Mouse (Mus musculus) cerebellum, adult 2 months (tissue): ENCODE results near the gene Snx5.

ENCODE experiments used
- CTCF ChIP-seq: fragments of 200-500 bp; IDR thresholded peaks from 2 replicates; pipeline ENCODE4 v1.5.1; 2011; ENCODE audit warnings: low read depth, mild to moderate bottlenecking, control low read depth, low read length, moderate library complexity, borderline replicate concordance; ENCODE audit not compliant: insufficient read depth
- POLR2A ChIP-seq: fragments of 200-500 bp; IDR thresholded peaks from 2 replicates; pipeline ENCODE4 v1.6.1; 2011; ENCODE audit warnings: low read length, control low read depth, borderline replicate concordance; ENCODE audit not compliant: insufficient read depth

DNA sequence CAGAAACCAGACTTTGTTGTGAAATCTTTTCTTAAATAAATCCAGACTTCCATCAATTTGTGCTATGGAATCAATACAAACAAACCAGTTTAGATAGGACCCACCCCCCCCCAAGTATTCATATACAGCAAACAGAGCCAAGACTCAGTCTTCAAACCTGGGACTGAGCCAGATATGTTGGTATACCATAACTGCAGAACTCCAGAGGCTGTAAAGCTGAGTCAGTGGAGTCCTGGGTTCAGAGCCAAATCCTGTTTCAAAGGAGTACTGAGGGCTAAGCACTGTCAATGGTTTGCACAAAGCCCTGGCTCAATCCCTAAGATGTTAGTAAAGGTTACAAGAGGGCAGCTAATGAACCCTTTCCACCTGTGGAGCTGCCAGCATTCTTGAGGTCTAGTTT, 20.6 kb downstream of the Snx5 start:
- TF ChIP-seq POLR2A, result no peak
- no peak for TF ChIP-seq CTCF
